Mouse (Mus musculus) spleen, adult 2 months (tissue): Measurements from ENCODE around the gene Flii.

Source experiments
- CTCF ChIP-seq: fragments of 200-500 bp; IDR thresholded peaks from 2 replicates; pipeline ENCODE4 v1.5.1; 2011; ENCODE audit warnings: mild to moderate bottlenecking, inconsistent platforms; ENCODE audit not compliant: insufficient read depth, insufficient read length, insufficient replicate concordance; ENCODE audit errors: extremely low read depth
- POLR2A ChIP-seq: fragments of 200-500 bp; IDR thresholded peaks from 2 replicates; pipeline ENCODE4 v1.6.1; 2011; ENCODE audit warnings: low read depth, low read length, inconsistent platforms

DNA sequence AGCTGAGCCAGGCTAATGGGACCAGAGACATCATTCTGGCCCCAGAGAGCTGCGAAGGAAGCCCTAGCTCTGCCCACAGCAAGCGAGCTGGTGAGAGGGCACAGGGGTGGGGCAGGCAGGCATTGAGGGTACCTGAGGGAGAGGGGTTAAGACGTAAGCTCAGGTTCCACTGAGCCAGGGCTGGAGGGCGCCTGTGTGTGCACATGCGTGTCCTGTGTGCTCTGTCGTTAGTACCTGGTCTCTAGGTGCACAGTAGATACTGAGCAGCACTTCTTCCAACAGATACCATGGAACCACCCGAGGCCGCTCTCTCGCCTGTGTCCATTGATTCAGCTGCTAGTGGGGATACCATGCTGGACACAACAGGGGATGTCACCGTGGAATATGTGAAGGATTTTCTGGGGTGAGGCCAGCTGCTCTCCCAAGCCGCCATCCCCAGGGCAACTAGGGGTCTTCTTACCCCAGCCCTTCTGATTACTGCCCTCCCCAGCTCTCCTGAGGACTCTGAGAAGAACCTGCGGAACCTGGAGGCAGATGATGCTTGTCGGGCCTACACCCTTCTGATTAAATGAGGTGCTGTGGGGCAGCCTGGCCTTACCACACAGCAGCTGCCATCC lies 14.3 kb downstream of the Flii start:
- no peak for TF ChIP-seq CTCF
- no peak for TF ChIP-seq POLR2A
